Mouse (Mus musculus): ENCODE measurements around the gene Xcl1. TPM values are rescaled to one million over a fixed set of nuclear protein-coding genes. Genes with fewer than 3 reads are reported as not detected.

Gene Xcl1
- polyA plus RNA-seq, 1 experiment from 2014 or later, result not detected

DNA sequence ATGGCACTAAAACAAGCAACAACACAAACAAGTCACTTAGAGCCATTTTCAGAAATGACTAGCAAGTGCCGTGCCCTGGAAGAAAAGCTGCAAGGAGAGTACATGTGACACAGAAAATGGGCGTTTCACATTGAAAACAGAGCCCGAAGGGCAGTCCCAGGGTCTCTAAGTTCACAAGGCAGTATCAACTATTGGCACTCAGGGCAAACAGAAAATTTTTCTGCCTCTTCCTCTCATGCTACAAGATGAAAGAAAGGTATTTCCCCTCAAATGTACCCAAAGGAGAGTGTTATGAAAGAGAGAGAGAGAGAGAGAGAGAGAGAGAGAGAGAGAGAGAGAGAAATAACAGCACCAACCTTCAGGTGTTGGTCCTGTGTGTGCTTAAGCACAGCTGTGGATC, 53.4 kb downstream of the Xcl1 start:
- Histone ChIP-seq H3K27me3 (ENCODE audit: control insufficient read depth, insufficient read depth, low read length) (no peaks in the 10 kb centered on the region), H3K4me2 (ENCODE audit: low read depth, low read length) (no peak overlapping the region), H3K9ac (replicated peaks; ENCODE audit: low read length) (no peak overlapping the region), H3K4me1 (ENCODE audit: control insufficient read depth, insufficient read depth, low read length) (no peaks in the 10 kb centered on the region), H3K36me3 (replicated peaks; ENCODE audit: control insufficient read depth, insufficient read depth, low read depth, low read length) (no peaks in the 10 kb centered on the region), H3K27ac (replicated peaks; ENCODE audit: low read depth, low read length) (no peak overlapping the region), H3K9me3 (replicated peaks; ENCODE audit: control insufficient read depth, low read length) (no peaks in the 10 kb centered on the region), H3K4me3 (ENCODE audit: low read depth, low read length) (no peak overlapping the region)
- ATAC-seq (replicated peaks; ENCODE audit: insufficient number of reproducible peaks, low FRiP score, low TSS enrichment, low read depth), result no peak
- DNase-seq (ENCODE audit: low spot score), result no peak
- 68% methylated on average over 3 of the region's 3 CpGs for WGBS

Other genes starting within 250 kb of the Xcl1 start
- gene Dpt, start 138.9 kb downstream of the Xcl1 start, polyA plus RNA-seq (2014; fragmentation: Nextera tagmentation; extraction: Ambion mirVana), result 0.15 and 0.20 TPM in 2 replicates
- 0.21 TPM in 1 of 2 replicates, not detected in the other for gene Tbx19, start 225.2 kb upstream of the Xcl1 start, polyA plus RNA-seq (2014; fragmentation: Nextera tagmentation; extraction: Ambion mirVana)